Mouse (Mus musculus): ENCODE measurements around the gene 1810010H24Rik. TPM values are rescaled to one million over a fixed set of nuclear protein-coding genes. Genes with fewer than 3 reads are reported as not detected.
"Not testable (repeated sequence)": the region's sequence is repeated elsewhere in the genome, so short reads cannot be mapped to it uniquely, and the experiment has no call there.

1810010H24Rik gene
- total RNA-seq, 1 experiment: 5.7 TPM

DNA sequence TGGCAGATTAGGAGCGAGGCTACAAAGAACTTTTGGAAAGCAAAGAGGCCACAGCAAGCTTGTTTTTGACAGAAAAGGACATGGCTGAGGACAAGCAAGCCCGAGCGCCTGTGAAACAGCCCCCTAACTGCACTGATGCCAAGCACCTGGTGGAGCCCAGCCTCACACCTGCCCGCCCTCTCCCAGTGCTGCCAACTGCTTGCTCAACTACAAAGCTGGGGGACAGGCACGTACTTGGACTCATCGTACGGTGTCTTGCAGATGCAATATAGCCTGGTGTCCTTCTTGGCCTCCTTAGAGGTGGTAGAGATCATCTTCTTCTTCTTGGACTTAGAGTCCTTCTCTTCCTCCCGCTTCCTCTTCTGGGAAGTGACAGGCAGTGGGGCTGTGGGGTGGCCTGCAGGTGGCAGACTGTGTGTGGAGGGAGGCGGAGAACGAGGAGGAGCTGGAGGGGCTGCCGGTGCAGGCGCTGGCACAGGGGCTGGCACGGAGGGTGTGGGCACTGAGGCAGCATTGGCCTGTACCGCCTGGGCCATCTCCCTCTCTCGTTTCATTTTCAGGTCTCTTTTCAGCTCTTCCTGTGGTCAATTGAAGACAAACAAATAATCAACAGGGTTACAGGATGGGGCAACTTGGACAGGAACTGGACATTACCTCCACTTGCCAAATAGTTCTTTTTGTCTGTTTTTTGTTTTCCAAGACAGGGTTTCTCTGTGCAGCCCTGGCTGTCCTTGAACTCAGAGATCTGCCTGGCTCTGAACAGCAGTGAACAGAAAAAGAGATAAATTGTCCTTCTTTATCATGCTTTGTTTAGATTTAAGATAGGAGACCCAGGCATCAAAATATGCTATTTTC, 21.5 kb downstream of the 1810010H24Rik start:
- in situ Hi-C loops (cut with MboI; ENCODE audit: low sequenced_read_pairs in 2 of 2, unreplicated experiment in 2 of 2): no loop called here

DNA sequence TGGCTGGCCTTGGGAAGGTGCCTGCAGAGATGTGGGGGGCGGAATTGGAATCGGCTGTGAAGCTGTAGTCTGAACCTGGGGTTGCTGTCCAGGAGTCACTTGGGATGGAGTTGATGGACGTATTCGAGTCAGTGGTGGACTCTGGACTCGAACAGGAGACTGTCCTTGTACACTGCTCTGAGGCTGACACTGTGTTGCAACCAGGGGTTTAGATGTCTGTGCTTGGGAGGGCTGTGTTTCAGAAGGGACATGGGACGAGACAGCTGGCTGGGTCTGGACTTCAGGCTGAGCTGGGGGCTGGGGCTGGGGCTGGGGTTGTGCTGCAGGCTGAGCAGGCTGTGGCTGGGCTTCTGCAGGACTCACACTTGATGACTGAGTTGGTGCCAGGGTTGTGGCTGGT, 29.4 kb downstream of the 1810010H24Rik start:
- H3K36me3 ChIP-seq (ENCODE audit: control insufficient read depth, insufficient read depth, low read length, poor library complexity, severe bottlenecking): peaks cover 59% of the 10 kb centered on the region
- H3K4me1 ChIP-seq (ENCODE audit: control insufficient read depth in 2 of 2, insufficient read depth in 2 of 2, low read length in 2 of 2, poor library complexity in 1 of 2): 0 out of 4 replicates have a peak, but pooled peaks cover 0 to 4% of the 10 kb centered on the region in 2 experiments
- DNase-seq (ENCODE audit: low read depth, low spot score): no peak
- H3K27ac ChIP-seq (ENCODE audit: insufficient read depth, low read depth, low read length, poor library complexity, severe bottlenecking): no peak overlapping the region
- no peaks in the 10 kb centered on the region for H3K9me3 ChIP-seq (ENCODE audit: control insufficient read depth, insufficient read depth, low read depth, low read length)
- TF ChIP-seq ZC3H11A (IDR thresholded peaks at IDR 0.05; ENCODE audit: borderline replicate concordance, low read depth, low read length) (no peak), ZNF384 (IDR thresholded peaks at IDR 0.05; ENCODE audit: low read depth, low read length) (no peak), HCFC1 (IDR thresholded peaks at IDR 0.05; ENCODE audit: borderline replicate concordance, insufficient read depth, low read length) (no peak), CHD2 (IDR thresholded peaks at IDR 0.05; ENCODE audit: low read depth, low read length) (no peak), MAFK (IDR thresholded peaks at IDR 0.05; ENCODE audit: insufficient read depth, low read depth, low read length) (no peak)
- in situ Hi-C loops (cut with MboI; ENCODE audit: low sequenced_read_pairs in 2 of 2, unreplicated experiment in 2 of 2): no loop called here
- no peak overlapping the region for H3K4me3 ChIP-seq (ENCODE audit: insufficient read depth in 1 of 2, low read depth in 1 of 2, low read length in 2 of 2, poor library complexity in 1 of 2, severe bottlenecking in 1 of 2)
- H3K9ac ChIP-seq (ENCODE audit: insufficient read depth, low read depth, low read length, poor library complexity, severe bottlenecking): no peak overlapping the region

More for the DNA sequence above, 21.5 kb downstream of the 1810010H24Rik start:
- Histone ChIP-seq H3K9me3 (ENCODE audit: control insufficient read depth, insufficient read depth, low read depth, low read length) (no peaks in the 10 kb centered on the region), H3K36me3 (ENCODE audit: control insufficient read depth, insufficient read depth, low read length, poor library complexity, severe bottlenecking) (peaks cover 31% of the 10 kb centered on the region), H3K27ac (ENCODE audit: insufficient read depth, low read depth, low read length, poor library complexity, severe bottlenecking) (no peak overlapping the region), H3K4me3 (ENCODE audit: insufficient read depth in 1 of 2, low read depth in 1 of 2, low read length in 2 of 2, poor library complexity in 1 of 2, severe bottlenecking in 1 of 2) (no peak overlapping the region), H3K4me1 (ENCODE audit: control insufficient read depth in 2 of 2, insufficient read depth in 2 of 2, low read length in 2 of 2, poor library complexity in 1 of 2) (0 out of 4 replicates have a peak, but pooled peaks cover 0 to 4% of the 10 kb centered on the region in 2 experiments), H3K9ac (ENCODE audit: insufficient read depth, low read depth, low read length, poor library complexity, severe bottlenecking) (no peak overlapping the region)
- DNase-seq (ENCODE audit: low read depth, low spot score): no peak
- TF ChIP-seq ZC3H11A (IDR thresholded peaks at IDR 0.05; ENCODE audit: borderline replicate concordance, low read depth, low read length): no peak
- TF ChIP-seq HCFC1 (IDR thresholded peaks at IDR 0.05; ENCODE audit: borderline replicate concordance, insufficient read depth, low read length): no peak
- TF ChIP-seq CHD2 (IDR thresholded peaks at IDR 0.05; ENCODE audit: low read depth, low read length): no peak

DNA sequence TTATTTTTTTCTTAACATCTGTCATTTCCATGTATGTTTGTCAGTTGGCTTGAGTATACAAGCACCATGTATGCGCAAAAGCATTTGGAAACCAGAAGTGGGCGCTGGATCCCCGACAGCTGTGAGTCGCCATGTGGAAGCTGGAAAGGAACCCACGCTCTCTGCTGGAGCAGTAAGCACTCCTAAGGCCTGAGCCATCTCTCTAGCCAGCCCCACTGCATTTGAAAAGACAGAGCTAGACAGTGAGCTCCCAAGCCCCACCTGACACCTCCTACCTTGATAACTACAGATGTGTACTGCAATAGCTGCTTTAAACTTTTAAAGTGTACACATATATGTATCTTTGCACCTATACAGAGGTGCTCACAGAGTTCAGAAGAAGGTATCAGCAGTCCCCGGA, 31.9 kb downstream of the 1810010H24Rik start:
- no peak for TF ChIP-seq MAFK (IDR thresholded peaks at IDR 0.05; ENCODE audit: insufficient read depth, low read depth, low read length)
- TF ChIP-seq HCFC1 (IDR thresholded peaks at IDR 0.05; ENCODE audit: borderline replicate concordance, insufficient read depth, low read length): no peak
- TF ChIP-seq CHD2 (IDR thresholded peaks at IDR 0.05; ENCODE audit: low read depth, low read length): no peak
- no peak for TF ChIP-seq ZC3H11A (IDR thresholded peaks at IDR 0.05; ENCODE audit: borderline replicate concordance, low read depth, low read length)
- no peak for DNase-seq (ENCODE audit: low read depth, low spot score)
- Histone ChIP-seq H3K36me3 (ENCODE audit: control insufficient read depth, insufficient read depth, low read length, poor library complexity, severe bottlenecking) (peaks cover 76% of the 10 kb centered on the region), H3K9ac (ENCODE audit: insufficient read depth, low read depth, low read length, poor library complexity, severe bottlenecking) (no peak overlapping the region), H3K4me3 (ENCODE audit: insufficient read depth in 1 of 2, low read depth in 1 of 2, low read length in 2 of 2, poor library complexity in 1 of 2, severe bottlenecking in 1 of 2) (no peak overlapping the region), H3K4me1 (ENCODE audit: control insufficient read depth in 2 of 2, insufficient read depth in 2 of 2, low read length in 2 of 2, poor library complexity in 1 of 2) (no peaks in the 10 kb centered on the region), H3K9me3 (ENCODE audit: control insufficient read depth, insufficient read depth, low read depth, low read length) (no peaks in the 10 kb centered on the region), H3K27ac (ENCODE audit: insufficient read depth, low read depth, low read length, poor library complexity, severe bottlenecking) (no peak overlapping the region)
- in situ Hi-C loops (cut with MboI; ENCODE audit: low sequenced_read_pairs in 2 of 2, unreplicated experiment in 2 of 2): no loop called here

DNA sequence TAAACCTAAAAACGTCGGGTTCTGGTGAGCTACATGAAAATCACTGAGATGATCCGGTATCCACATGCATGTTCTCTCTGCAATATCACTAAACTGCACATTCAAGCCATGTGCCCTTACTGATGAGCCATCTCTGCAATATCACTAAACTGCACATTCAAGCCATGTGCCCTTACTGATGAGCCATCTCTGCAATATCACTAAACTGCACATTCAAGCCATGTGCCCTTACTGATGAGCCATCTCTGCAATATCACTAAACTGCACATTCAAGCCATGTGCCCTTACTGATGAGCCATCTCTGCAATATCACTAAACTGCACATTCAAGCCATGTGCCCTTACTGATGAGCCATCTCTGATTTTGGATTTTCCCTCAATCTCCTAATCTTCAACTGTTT, 34.2 kb downstream of the 1810010H24Rik start:
- H3K27ac ChIP-seq (ENCODE audit: insufficient read depth, low read depth, low read length, poor library complexity, severe bottlenecking); in situ Hi-C loops (cut with MboI; ENCODE audit: low sequenced_read_pairs in 2 of 2, unreplicated experiment in 2 of 2); H3K9me3 ChIP-seq (ENCODE audit: control insufficient read depth, insufficient read depth, low read depth, low read length); H3K9ac ChIP-seq (ENCODE audit: insufficient read depth, low read depth, low read length, poor library complexity, severe bottlenecking); H3K4me3 ChIP-seq (ENCODE audit: insufficient read depth in 1 of 2, low read depth in 1 of 2, low read length in 2 of 2, poor library complexity in 1 of 2, severe bottlenecking in 1 of 2); DNase-seq (ENCODE audit: low read depth, low spot score); H3K4me1 ChIP-seq (ENCODE audit: control insufficient read depth in 2 of 2, insufficient read depth in 2 of 2, low read length in 2 of 2, poor library complexity in 1 of 2): not testable (repeated sequence)
- H3K36me3 ChIP-seq (ENCODE audit: control insufficient read depth, insufficient read depth, low read length, poor library complexity, severe bottlenecking): peaks cover 69% of the 10 kb centered on the region

DNA sequence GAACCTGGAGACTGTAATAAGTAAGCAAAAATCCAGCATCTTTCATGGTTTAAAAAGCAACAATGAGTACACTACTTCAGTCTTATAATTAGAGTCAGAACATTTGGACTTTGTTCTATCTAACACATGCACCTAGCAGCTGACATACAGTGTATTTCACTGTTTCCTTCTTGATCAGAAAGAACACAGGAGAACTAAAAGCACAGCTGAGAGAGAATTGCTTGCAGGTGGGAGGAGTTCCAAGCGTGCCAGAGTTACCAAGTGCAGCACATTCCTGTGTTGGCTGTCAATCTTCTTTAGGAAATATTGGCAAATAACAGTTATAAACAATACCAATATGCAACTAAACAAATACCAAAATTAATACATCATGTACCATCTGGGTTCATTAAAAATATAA, 35.5 kb downstream of the 1810010H24Rik start:
- H3K9me3 ChIP-seq (ENCODE audit: control insufficient read depth, insufficient read depth, low read depth, low read length): no peaks in the 10 kb centered on the region
- no peak for DNase-seq (ENCODE audit: low read depth, low spot score)
- no peak overlapping the region for H3K9ac ChIP-seq (ENCODE audit: insufficient read depth, low read depth, low read length, poor library complexity, severe bottlenecking)
- H3K36me3 ChIP-seq (ENCODE audit: control insufficient read depth, insufficient read depth, low read length, poor library complexity, severe bottlenecking): peaks cover 66% of the 10 kb centered on the region
- H3K27ac ChIP-seq (ENCODE audit: insufficient read depth, low read depth, low read length, poor library complexity, severe bottlenecking): no peak overlapping the region
- no peak for TF ChIP-seq HCFC1 (IDR thresholded peaks at IDR 0.05; ENCODE audit: borderline replicate concordance, insufficient read depth, low read length)
- no peak for TF ChIP-seq CHD2 (IDR thresholded peaks at IDR 0.05; ENCODE audit: low read depth, low read length)
- TF ChIP-seq ZC3H11A (IDR thresholded peaks at IDR 0.05; ENCODE audit: borderline replicate concordance, low read depth, low read length): no peak
- no peak for TF ChIP-seq ZNF384 (IDR thresholded peaks at IDR 0.05; ENCODE audit: low read depth, low read length)
- no peak for TF ChIP-seq MAFK (IDR thresholded peaks at IDR 0.05; ENCODE audit: insufficient read depth, low read depth, low read length)
- in situ Hi-C loops (cut with MboI; ENCODE audit: low sequenced_read_pairs in 2 of 2, unreplicated experiment in 2 of 2): no loop called here
- no peak overlapping the region for H3K4me3 ChIP-seq (ENCODE audit: insufficient read depth in 1 of 2, low read depth in 1 of 2, low read length in 2 of 2, poor library complexity in 1 of 2, severe bottlenecking in 1 of 2)
- H3K4me1 ChIP-seq (ENCODE audit: control insufficient read depth in 2 of 2, insufficient read depth in 2 of 2, low read length in 2 of 2, poor library complexity in 1 of 2): no peaks in the 10 kb centered on the region

Measured in ES-E14 (cell line).